ENCODE assay signal across 8 mouse cellular contexts in genomic region chr2:125724086-125724430, GRCm38 (mm10). TPM values are rescaled to one million over a fixed set of nuclear protein-coding genes. Genes with fewer than 3 reads are reported as not detected.
DNase-seq lines count a peak whose midpoint lies in the region; ATAC-seq lines count a peak whose summit lies in the region.

TSS of gene Shc4 (minus strand) at chr2:125724148.

- no peaks in the 10 kb centered on the region for H3K36me3 ChIP-seq in lung, embryonic 16.5 days (ENCODE audit: control insufficient read depth, insufficient read depth, low read length)
- no peaks in the 10 kb centered on the region for H3K36me3 ChIP-seq in embryonic facial prominence, embryonic 15.5 days
- H3K36me3 ChIP-seq in midbrain, embryonic 11.5 days (ENCODE audit: control insufficient read depth, insufficient read depth, low read length) = no peaks in the 10 kb centered on the region

- H3K27me3 ChIP-seq in lung, embryonic 16.5 days (ENCODE audit: control insufficient read depth, insufficient read depth, low read depth, low read length) = peaks cover 23% of the 10 kb centered on the region
- peaks cover 36% of the 10 kb centered on the region for H3K27me3 ChIP-seq in embryonic facial prominence, embryonic 15.5 days
- H3K27me3 ChIP-seq in midbrain, embryonic 11.5 days (ENCODE audit: control insufficient read depth, insufficient read depth, low read length) = peaks cover 33% of the 10 kb centered on the region

- H3K27ac ChIP-seq in lung, embryonic 16.5 days (ENCODE audit: low read length) = no peak within 1 kb of the TSS
- H3K27ac ChIP-seq in embryonic facial prominence, embryonic 15.5 days (replicated peaks) = no peak within 1 kb of the TSS
- no peak within 1 kb of the TSS for H3K27ac ChIP-seq in midbrain, embryonic 11.5 days (ENCODE audit: low read depth, low read length)

- H3K9me3 ChIP-seq in lung, embryonic 16.5 days (ENCODE audit: control insufficient read depth, low read length) = no peaks in the 10 kb centered on the region
- no peaks in the 10 kb centered on the region for H3K9me3 ChIP-seq in embryonic facial prominence, embryonic 15.5 days (replicated peaks)
- H3K9me3 ChIP-seq in midbrain, embryonic 11.5 days (ENCODE audit: control insufficient read depth, low read length) = no peaks in the 10 kb centered on the region

- DNase-seq in lung, postnatal 36 days = no peak
- peak; percentile 63 for DNase-seq in adrenal gland, postnatal 10 days
- DNase-seq in midbrain, embryonic 11.5 days (ENCODE audit: low spot score, missing footprints) = peak; percentile 96
- no peak for DNase-seq in urinary bladder, adult 18-20 months (ENCODE audit: low spot score in 2 of 2)
- no peak for DNase-seq in testis, postnatal 10 days (ENCODE audit: low spot score)

- H3K9ac ChIP-seq in lung, embryonic 16.5 days (ENCODE audit: low read length) = peak within 1 kb of the TSS; percentile 61
- peak within 1 kb of the TSS; percentile 31 for H3K9ac ChIP-seq in embryonic facial prominence, embryonic 15.5 days
- peak within 1 kb of the TSS; percentile 46 for H3K9ac ChIP-seq in midbrain, embryonic 11.5 days (ENCODE audit: low read length)

- ATAC-seq in lung, embryonic 16.5 days (ENCODE audit: low read depth) = peak; percentile 75
- ATAC-seq in embryonic facial prominence, embryonic 15.5 days (ENCODE audit: insufficient number of reproducible peaks, low FRiP score, low TSS enrichment, low read depth) = peak; percentile 43; the same call in 1 of the 2 replicates
- peak; percentile 18 for ATAC-seq in inflammation-experienced regulatory T-cells, adult 6 months
- peak; percentile 89 for ATAC-seq in midbrain, embryonic 11.5 days (ENCODE audit: low FRiP score)

- H3K4me2 ChIP-seq in lung, embryonic 16.5 days (ENCODE audit: low read depth, low read length) = peak within 1 kb of the TSS; percentile 98
- peak within 1 kb of the TSS; percentile 93 for H3K4me2 ChIP-seq in embryonic facial prominence, embryonic 15.5 days (replicated peaks)
- H3K4me2 ChIP-seq in midbrain, embryonic 11.5 days = peak within 1 kb of the TSS; percentile 77

- H3K4me1 ChIP-seq in lung, embryonic 16.5 days (replicated peaks; ENCODE audit: control insufficient read depth, insufficient read depth, low read length) = peaks cover 18% of the 10 kb centered on the region
- H3K4me1 ChIP-seq in embryonic facial prominence, embryonic 15.5 days = peaks cover 23% of the 10 kb centered on the region
- H3K4me1 ChIP-seq in midbrain, embryonic 11.5 days (ENCODE audit: control insufficient read depth, insufficient read depth, low read length) = peaks cover 7% of the 10 kb centered on the region

- peak within 1 kb of the TSS; percentile 54 for H3K4me3 ChIP-seq in lung, embryonic 16.5 days (ENCODE audit: low read length)
- H3K4me3 ChIP-seq in embryonic facial prominence, embryonic 15.5 days (replicated peaks) = peak within 1 kb of the TSS; percentile 46
- H3K4me3 ChIP-seq in midbrain, embryonic 11.5 days (ENCODE audit: low read depth, low read length) = peak within 1 kb of the TSS; percentile 35

- WGBS in lung, embryonic 16.5 days = 0% methylated on average over 15 of the region's 15 CpGs
- whole genome bisulfite sequencing in embryonic facial prominence, embryonic 15.5 days = 0% methylated on average over 15 of the region's 15 CpGs
- WGBS in midbrain, embryonic 11.5 days = under 1% methylated on average over 15 of the region's 15 CpGs

RNA-seq across cellular contexts. Expression of gene Shc4, which starts in this region (rescaled TPM):
- polyA plus RNA-seq in lung, embryonic 16.5 days (2015; fragmentation: Nextera tagmentation; extraction: Ambion mirVana) = 1.2 TPM in 2 replicates
- total RNA-seq in adrenal gland, postnatal 10 days (2021) = 1 to 10 TPM; 2.6 to 3.2 TPM
- polyA plus RNA-seq in embryonic facial prominence, embryonic 15.5 days (2015; fragmentation: Nextera tagmentation; extraction: Ambion mirVana) = 3.1 and 3.2 TPM in 2 replicates
- polyA plus RNA-seq in inflammation-experienced regulatory T-cells, adult 6 months (2017; shearing (Covaris generic)) = under 1 TPM in 1 of 3 experiments, not detected in 2; 0.19 TPM
- 0.82 and 0.92 TPM in 2 replicates for polyA plus RNA-seq in midbrain, embryonic 11.5 days (2014; fragmentation: Nextera tagmentation; extraction: Ambion mirVana)

Comparison
In these comparisons a context has a peak if more than half of its experiments do, and no peak if none do; other contexts are left out.
1. Peak in ATAC-seq in inflammation-experienced regulatory T-cells, adult 6 months; RNA of the gene not detected or under 1 TPM.
2. Peak in DNase-seq, ATAC-seq, H3K4me3 ChIP-seq, H3K9ac ChIP-seq and H3K4me2 ChIP-seq in midbrain, embryonic 11.5 days; RNA of the gene not detected or under 1 TPM.
3. ATAC-seq: peak in every context shown above with its lines; median percentile 89 in midbrain, embryonic 11.5 days; 75 in lung, embryonic 16.5 days; 43 in embryonic facial prominence, embryonic 15.5 days; 18 in inflammation-experienced regulatory T-cells, adult 6 months.